Mouse (Mus musculus): ENCODE measurements at regions not wholly inside any gene's neighbourhood (a gene's known extent, or its start where the extent isn't known, plus 50 kb on each side); places are given as distances from the start of the nearest gene placed in this dataset.

DNA sequence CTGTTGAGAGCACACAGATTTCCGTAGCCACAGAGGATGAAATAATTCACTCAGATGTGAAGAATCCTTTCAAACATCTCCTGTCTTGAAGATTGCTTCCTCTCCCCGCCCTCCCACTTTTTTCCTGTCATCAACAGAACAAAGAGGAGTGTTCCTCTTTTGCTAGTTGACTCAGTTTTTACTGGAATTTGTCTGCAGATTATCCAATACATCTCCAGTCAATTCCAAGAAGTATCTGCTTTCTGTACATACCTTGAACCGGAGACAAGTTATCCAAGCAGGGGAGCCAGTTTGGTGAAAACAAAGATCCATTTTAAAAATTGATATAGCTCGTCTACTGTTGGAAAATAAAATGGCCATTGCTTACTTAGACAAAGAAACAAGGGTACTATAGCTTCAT is 328.5 kb downstream of the Ttll7 start:
- no peak for DNase-seq (ENCODE audit: low spot score)

DNA sequence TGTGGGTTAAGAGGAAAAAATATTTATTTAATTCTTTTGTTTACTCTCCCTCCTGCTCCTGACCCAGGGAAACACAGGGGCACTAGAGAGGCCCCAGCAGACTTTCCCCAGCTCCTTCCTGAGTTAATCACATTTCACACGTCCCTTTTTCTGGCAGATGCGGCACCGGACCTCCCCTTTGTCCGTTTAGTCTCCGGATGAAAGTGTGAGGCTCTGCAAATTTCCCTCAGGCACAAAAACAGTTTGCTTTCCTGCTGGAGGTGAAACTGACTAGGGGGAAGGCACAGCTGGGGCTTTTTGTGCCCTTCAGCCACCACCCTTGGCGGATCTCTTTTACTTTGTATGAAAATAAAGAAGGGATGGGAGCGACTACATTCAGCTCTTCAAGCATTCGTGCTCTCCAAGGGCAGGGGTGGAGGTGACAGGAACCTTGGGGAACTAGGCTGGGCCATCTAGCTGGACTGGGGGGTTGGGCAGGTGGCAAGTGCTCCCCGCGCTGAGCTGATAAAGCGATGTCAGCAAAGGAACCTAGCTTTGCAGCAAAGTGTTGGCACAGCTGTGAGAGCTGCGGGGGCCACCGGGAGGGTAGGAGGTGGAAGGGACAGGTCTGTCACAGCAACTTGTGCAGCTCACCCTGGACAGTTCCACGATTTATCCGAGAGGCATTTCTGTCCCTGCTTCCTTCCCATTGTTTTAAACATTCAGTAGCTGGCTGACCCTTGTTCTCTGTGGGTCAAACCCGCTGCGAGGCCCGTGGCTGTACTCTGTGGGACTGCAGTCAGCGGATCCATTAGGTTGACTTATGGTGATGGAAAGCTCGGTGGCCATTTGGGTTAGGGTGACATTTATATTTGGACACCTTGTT is 329.6 kb downstream of the Ttll7 start:
- DNase-seq (ENCODE audit: low spot score): peak; percentile 76

DNA sequence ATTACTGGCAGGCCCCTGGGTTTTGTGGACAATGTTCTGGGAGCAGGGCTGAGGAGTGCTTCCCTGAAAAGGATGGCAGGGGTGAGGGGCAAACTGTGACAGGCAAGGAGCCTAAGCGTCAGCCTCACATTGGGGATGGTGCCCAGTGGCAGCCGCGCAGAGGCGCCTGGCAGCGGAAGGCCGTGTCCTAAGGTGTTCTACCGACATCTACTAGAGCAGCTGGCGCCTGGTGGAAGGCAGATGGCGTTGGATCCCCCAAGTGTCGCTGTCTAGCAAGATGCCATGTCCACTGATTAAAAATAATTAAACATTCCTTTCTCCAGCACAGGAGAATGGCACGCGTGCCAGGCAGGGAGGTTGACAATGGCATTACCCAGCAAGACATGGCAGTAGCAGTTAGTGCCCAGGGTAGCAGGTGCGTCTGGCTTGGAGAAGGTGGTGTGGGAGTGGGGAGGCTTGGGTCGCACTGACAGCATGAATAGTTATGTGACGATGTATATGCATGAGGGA is 330.3 kb downstream of the Ttll7 start:
- no peak for DNase-seq (ENCODE audit: low spot score)

DNA sequence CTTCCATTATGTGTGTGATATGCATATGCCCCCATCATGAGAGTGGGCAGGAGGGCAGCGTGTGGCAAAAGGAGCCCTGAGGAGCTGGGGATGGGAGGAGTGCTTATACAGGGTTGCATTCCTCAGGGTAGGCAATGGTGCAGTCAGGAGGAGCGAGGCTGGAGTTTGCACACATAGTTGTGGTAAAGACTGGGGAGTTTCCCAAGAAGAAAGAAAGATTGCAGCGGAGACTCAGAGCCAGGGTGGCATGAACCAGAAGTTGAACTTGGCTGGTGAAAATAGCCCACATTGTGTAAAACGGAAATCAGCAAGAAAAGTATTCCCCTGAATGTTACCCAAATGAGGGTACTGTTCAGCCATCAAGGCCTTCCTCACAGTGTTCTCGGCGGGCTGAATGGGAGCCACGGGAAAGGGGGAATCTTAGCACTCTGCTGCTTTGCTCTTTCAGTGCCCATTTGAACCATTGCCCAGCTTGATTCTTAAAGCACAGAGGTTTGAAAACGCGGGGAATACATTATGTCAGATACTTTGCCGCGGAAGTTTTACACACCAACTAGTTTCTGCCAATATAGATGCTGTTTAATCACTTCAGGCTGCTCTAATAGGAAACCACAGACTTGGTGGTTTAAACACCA is 331.6 kb downstream of the Ttll7 start:
- no peak for DNase-seq (ENCODE audit: low spot score)

DNA sequence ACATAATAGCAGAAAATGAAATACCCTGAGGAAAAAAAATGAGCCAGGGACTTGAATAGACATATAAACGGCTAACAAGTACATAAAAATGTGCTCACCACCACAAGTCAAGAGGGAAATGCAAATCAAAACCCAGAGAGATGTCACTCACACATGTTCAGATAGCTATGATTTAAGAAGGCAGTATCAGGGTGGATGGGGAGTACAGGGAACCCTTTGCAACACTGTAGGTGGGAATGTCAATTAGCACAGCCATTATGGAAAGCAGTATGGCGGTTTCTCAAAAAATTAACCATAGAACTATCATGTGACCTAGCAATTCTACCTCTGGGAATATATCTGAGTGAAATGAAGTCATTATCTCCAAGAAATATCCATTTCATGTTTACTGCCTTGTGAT is 337.6 kb downstream of the Ttll7 start:
- no peak for DNase-seq (ENCODE audit: low spot score)

DNA sequence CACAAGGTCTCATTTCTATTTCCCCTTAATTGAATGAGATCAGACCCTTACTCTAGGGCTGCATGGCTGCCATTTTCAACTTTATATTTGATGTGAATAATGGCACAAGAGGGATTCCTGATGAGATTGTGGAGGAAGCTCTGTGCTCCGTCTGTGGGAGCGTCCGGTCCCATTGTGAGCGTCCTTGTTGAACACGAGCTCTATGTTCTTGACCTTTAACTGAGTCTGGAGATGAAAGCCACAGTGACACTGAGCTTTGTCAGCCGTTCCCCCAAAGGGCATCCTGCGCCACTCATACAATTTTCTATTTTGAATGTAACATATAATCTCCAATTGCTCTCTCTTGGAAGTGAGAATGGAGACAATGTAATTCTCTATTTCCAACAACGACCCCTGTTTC is 344.5 kb downstream of the Ttll7 start:
- no peak for DNase-seq (ENCODE audit: low spot score)

DNA sequence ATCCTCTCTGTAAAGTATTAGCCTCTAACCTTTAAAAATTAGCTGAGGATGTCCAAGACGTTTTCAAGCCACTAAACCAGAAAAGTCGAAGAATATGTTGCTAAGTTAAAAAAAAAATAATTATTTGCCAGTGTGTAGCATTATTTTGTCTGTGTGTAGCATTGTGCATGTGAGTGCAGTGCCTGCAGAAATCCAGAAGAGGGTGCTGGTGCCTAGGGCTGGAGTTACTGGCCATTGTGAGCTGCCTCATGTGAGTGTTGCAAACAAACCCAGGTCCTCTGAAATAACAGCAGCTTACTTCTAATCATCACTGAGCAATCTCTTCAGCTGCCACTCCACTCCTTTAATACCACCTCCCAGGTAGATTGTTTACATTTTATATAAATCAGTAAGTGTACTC is 345.0 kb downstream of the Ttll7 start:
- DNase-seq (ENCODE audit: low spot score): peak; percentile 49

DNA sequence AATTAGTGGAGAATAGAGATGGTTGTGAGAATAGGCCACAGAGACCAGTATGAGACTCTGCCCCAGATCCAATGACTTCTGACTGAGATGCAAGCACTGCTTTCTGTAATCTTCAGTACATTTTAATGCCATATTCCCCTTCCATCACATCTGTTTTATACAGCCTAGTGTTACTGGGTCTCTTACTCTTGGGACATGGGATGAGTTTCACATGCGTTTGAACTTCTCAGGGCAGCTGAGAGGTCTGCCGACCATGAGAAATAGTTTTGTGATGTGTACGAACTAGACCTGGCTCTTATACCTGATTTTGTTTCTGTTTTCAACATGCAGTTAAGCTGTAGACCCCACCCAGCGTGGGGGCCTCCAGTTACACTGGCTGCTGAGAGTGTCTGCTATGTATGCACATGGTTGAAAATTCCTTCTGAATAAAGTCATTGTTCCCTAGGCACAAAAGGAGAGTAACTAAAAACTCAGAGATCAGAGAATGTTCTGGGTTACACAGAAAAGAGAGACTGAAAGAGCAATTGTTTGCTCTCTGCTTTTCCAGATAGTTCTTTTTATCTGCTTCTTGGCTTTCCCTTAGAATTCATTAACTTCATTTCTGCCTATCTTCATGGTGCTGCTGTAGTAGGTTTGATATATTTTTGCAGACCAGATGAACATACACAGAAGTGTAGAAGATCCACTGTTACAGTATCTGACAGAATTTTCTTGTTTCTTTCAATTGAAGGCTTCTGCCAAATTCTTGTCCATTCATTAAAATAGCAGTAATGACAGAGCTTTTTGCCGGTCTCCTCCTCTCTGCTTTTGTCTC is 359.2 kb downstream of the Ttll7 start:
- no peak for DNase-seq (ENCODE audit: low spot score)

DNA sequence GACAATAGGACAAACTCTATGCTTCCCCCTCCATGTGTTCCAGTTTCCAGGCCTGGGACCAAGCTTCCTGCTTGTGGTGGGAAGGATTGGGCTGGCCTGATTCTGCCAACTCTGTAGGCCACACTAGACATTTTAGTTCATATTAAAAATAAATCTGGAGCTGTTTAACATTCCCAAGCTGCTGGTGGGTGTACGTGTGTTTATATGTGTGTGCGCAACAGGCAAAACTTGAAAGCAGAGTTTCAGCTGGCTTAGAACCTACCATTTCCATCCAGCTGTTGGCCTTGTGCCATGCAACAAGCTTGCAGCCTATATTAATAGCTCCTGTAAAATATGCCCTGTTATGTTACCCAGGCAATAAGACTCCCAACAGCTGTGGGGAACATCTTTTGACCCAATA is 376.5 kb downstream of the Ttll7 start:
- DNase-seq (ENCODE audit: low spot score): no peak

DNA sequence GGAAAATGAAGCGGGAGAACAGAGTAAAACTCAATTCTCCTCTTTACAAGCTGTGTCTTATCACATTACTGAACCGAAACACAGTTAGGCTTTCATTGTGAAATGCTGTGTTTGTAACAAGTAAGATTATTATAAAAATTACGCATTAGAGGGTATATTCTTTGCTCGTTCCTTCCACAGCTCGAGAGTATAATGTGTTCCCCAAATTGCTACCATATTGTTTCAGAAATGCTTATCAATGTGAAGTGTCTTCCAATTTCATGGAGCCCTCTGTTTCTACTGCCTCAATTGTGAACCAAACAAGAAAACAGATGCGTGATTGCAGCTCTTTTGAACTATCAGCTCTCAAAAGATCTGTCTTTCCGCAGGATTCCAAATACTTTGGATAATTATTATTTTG is 378.4 kb downstream of the Ttll7 start:
- no peak for DNase-seq (ENCODE audit: low spot score)

DNA sequence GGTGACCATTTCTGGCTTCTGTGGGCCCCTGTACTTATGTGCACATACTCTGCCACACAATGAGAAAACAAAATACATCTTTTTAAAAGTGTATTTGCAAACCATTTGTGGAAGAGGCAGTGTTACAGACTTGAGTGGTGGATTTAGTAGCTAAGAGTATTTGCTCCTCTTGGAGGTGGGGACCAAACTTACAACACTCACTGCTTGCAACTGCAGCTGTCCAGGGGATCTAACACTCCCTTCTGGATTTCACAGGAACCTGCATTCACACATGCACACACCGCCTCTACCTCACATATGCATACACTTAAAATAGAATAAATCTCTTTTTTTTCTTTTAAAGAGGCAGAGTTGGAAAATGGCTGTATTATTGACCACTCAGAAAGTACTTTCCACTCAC is 386.2 kb downstream of the Ttll7 start:
- DNase-seq (ENCODE audit: low spot score): no peak

DNA sequence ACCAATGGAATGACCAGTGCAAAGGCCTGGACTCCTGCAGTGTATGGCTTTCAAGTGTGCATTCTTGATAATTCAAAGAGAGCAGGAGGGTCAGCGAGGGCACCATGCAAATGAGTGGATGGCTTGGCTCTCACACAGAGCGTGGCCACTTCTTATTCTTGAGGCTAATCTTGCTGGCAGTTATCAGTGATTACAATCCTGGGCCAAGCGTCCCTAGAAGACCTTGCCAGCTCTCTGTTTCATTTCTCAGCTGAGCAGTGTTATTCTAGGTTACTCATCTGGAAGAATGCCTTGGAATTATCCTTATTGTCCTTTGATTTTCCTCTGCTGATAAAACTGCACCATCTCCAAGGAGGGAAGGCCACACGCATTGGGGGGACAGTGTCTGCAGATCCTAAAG is 388.5 kb downstream of the Ttll7 start:
- DNase-seq (ENCODE audit: low spot score): peak; percentile 43

DNA sequence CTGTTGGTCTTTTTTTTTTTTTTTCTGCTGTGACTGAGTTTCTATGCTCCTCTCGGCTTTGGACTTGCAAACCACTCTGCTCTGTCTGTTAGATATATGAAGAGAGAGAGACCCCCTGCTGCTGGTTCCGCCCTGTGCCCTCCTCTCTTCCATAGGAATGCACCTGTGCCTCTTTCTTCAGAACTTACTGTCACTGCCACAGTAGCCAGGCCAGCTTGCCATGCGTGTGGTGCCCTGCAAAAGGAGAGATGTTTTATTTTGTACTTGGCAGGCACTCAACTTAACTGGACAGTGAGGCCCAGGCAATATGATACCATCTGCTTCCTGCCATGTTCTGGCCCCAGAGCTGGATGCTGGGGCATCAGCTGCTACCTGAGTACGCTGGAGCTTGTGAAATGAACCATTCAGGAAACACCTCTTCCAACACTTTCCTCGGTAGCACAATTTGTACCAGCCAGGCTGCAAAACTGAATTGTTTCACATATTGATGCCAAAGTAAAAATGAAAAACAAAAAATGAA is 392.8 kb downstream of the Ttll7 start:
- DNase-seq (ENCODE audit: low spot score): no peak

DNA sequence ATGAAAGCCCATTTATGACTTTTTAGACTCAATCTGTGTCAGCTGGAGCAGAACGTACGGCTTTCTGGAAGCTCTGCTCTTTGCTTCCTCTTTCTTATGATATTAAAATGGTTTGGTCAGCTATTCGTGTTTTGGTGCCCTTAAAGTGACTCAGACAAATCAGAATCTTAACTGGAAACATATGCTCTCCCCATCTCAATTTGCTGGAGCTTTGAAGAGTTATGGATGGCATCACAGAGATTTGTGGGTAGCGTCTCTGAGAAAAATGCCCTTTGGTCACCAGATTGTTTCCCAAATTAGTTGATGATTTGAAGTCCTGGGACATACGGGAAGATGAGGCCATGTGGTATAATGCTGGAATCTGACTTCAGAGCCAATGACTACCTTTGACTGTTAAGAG is 394.0 kb downstream of the Ttll7 start:
- no peak for DNase-seq (ENCODE audit: low spot score)

DNA sequence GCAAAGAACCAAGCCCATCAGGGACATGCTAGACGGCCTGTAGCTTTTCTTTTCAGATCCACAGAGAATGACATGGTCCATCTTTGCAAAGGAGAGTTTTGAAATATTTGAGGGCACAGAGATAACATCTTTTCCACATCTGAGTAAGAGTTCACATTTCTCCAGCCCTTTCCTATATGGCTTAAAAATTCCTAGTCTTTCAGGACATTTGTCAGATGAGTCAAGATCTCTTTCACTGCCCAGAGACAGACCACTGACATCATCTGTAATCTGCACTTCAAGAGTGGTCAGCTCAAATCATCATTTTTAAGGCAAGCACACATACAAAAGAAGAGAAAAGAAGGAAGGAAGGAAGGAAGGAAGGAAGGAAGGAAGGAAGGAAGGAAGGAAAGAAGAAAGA is 397.3 kb downstream of the Ttll7 start:
- no peak for DNase-seq (ENCODE audit: low spot score)

DNA sequence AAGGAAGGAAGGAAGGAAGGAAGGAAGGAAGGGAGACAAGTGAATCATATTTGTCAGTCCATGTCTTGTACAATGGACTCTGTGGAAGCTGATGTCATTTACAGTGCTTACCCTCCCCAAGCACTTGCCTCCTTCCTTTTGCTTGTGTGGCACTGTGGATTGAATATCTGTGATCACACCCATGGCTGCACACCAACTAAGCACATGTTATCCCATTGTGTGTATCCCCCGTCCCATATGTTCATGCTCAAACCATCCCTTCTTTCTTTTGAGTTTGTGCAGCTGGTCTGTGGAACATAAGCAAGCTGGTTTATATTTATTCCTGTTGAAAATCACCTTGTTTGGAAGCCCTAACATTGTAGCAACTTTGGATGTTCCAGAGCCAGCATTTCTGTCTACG is 397.7 kb downstream of the Ttll7 start:
- no peak for DNase-seq (ENCODE audit: low spot score)

DNA sequence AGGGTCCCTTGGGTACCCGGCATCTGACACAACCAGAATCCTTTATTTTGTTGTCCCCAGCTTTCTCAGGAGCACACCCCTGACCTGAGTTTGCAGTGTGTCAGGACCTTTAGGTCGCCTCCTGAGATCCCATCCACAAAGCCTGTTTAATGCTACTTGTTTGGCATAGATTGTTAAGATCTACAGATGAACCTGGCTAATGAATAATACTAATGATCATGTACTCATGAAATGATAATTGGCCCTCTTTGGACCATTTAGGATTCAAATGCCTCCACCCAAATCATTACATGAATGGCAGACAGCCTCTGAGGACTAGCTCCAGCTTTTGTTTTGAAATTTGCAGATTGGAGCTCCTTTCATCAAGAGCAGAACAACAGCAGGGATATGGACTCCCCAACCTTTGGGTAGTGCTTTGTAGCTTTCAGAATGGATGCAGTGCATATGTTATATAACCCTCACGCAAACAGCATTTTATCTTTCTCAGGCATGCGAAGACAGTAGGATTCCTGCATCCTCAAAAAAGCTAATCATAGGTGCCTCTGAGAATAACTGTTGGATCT is 400.1 kb downstream of the Ttll7 start:
- no peak for DNase-seq (ENCODE audit: low spot score)

DNA sequence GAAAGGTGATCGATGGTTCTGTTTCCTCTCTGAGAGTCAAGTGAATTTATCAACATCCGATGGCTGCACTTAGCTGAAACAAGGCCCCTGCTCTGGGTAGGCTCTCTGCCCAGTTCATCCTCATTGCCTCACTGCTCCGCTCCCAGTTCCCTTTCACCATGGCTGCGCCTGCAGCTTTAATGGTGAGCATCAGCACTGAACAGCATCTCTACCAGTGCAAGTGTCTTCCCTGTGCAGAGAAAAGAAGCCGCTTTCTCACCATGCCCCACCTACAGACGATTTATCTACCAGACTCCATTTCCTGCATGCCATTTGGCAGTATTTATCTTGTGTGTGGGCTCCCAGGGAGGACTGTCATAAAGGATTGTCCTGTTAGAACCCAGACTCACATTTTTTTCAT is 400.6 kb downstream of the Ttll7 start:
- DNase-seq (ENCODE audit: low spot score): peak; percentile 11

DNA sequence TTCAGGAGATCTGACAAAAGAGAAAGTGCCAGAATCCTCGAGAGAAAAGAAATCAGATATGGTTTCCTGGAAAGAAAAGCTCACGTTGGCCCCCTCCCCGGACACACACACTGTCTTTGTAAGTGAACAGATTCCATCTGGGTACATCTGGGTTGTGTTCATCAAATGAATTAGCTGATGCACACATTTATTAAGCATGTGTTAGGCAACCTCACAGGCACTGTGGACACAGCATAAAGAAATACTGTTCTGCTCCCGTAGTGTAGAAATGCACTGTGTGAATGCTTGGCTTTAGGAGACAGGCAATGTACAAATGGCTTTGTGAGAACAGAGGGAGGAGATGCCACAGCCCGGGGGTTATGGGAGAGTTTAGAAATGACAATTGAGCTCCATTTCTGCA is 402.3 kb downstream of the Ttll7 start:
- no peak for DNase-seq (ENCODE audit: low spot score)

DNA sequence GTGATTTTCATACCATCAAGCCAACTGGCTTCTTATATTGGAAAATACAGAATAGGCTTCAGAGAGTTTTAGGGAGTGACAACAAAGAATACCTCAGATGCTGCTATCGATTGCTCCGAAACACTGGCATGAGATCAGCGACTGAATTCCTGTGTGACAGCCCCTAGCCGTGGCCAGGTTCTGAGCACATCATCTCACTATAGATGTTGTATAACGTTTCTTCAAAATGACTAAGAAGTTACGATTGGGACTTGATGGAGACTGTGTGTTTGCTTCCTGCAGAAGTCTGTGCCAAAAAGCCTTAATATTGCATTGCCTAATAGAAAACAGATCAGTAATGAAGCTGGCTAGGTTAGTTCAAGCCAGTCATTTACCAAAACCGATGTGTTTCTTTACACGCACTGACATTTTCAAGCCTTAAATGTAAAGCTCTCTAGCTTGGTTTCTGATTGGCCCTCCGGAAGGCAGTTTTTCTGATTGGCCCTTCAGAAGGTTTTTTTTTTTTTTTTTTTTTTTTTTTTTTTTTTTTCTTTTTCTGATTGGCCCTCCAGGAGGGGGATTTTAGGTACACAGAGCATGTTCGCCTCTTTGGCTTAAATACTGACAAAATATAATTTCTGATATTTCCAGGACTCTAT is 408.9 kb downstream of the Ttll7 start:
- DNase-seq (ENCODE audit: low spot score): no peak

DNA sequence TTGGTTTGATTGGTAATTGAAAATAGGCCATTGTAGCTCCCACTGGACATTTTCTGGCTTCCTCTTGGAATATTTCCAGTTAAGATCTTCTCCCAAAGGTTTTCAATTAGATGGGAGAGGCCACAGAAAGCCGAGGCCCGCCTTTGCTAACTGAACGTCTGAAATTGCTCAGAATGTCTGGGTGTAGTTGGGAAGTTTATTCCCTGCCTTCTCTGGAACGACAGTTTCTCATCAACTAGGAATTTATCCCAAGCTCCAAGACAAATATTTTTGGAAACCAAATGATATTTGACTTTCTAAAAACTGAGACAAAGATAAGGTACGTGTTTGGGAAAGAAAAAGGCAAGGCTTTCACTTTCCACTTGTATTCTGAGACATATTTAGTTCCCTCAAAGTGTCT is 414.4 kb downstream of the Ttll7 start:
- DNase-seq (ENCODE audit: low spot score): no peak

DNA sequence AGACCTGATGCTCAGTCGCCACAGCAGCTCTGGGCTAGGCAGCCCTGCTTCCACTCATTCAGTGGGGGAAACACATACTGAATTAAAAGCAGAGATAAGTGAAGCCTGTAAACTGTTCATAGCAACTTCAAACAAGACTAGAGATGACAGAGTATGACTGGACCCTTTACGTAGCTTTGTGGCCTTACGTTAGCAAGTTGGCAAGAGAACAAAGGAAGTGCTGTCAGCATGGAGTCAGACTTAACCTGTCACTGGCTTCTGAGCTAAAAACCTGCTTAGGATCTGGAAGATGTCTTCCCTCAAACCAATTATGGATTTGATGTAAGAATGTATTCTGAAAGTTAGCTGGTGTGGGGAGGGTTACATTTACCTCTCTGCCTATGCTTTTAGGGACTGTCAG is 421.3 kb downstream of the Ttll7 start:
- no peak for DNase-seq (ENCODE audit: low spot score)
